Mouse (Mus musculus) thymus, postnatal 4 days (tissue): ENCODE data around the gene 1700022I11Rik.
A peak's percentile ranks its signal among the peaks of the same experiment; 100 is the strongest.

ENCODE experiments used
- DNase-seq: peaks from one replicate; pipeline ENCODE4 v3.0.0; 2021

Gene 1700022I11Rik

GRCm38 (mm10) chr4:42969304-42969703, at the start of gene 1700022I11Rik:
Gene 1700022I11Rik (plus strand): TSS chr4:42969604.
- DNase-seq = no peak

- DNase-seq = no peak
Measured at GRCm38 (mm10) chr4:42920726-42921125, 48.7 kb upstream of the 1700022I11Rik start.

DNA sequence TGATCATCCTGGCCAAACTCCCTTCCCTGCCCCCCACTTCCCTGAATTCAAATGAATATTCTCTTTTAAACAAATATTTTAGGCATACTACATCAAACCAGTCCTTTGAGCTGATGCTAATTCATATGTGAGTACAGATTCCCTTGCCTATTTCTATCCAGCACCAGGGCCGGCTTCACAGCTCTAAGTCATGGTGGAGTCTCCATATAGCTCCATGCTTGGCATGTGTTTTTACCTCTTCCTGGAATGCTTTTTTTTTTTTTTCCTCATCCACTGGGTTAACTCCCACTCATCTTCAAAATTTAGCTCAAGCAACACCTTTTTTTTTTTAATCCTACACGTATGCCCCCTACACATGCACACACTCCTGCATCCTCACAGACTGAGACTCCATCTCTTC, 47.9 kb upstream of the 1700022I11Rik start:
- DNase-seq = no peak

GRCm38 (mm10) chr4:42922056-42922455, 47.3 kb upstream of the 1700022I11Rik start:
- DNase-seq = no peak

DNA sequence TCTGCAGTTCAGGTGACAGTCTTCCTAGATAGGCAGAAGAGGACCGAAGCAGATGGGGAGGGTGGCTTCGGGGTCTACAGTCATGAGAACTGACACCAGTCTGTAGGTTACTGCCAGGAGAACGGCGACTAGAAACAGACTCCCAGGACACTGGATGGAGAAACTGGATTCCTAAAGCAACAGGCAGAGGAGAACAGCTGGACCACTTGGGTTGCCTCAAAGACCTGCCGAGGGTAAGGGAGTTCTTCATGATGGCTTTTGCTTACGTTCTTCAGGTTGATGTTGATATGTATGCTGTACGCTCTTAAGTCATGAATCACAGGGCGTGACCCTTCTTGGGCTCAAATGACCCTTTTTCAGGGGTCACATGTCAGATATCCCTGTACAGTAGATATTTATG, 46.9 kb upstream of the 1700022I11Rik start:
- no peak for DNase-seq

GRCm38 (mm10) chr4:42924095-42924710, 45.2 kb upstream of the 1700022I11Rik start:
- no peak for DNase-seq

DNA sequence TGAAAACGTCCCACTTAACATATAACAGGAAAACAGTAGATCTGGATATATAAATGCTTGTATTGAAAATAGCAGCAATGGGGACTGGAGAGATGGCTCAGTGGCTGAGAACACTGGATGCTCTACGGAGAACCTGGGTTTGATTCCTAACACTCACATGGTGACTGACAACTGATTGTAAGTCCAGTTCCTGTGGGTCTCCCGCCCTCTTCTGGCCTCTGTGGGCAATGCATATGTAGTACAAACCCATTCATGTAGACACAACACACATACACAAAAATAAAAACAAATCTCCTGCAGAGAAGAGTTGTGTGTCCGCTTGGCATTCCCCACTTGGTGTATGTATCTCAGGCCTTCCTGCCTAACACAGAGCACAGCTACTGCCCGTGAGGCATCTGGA, 41.2 kb upstream of the 1700022I11Rik start:
- DNase-seq = no peak

GRCm38 (mm10) chr4:42928952-42929351, 40.5 kb upstream of the 1700022I11Rik start:
- DNase-seq = no peak

DNA sequence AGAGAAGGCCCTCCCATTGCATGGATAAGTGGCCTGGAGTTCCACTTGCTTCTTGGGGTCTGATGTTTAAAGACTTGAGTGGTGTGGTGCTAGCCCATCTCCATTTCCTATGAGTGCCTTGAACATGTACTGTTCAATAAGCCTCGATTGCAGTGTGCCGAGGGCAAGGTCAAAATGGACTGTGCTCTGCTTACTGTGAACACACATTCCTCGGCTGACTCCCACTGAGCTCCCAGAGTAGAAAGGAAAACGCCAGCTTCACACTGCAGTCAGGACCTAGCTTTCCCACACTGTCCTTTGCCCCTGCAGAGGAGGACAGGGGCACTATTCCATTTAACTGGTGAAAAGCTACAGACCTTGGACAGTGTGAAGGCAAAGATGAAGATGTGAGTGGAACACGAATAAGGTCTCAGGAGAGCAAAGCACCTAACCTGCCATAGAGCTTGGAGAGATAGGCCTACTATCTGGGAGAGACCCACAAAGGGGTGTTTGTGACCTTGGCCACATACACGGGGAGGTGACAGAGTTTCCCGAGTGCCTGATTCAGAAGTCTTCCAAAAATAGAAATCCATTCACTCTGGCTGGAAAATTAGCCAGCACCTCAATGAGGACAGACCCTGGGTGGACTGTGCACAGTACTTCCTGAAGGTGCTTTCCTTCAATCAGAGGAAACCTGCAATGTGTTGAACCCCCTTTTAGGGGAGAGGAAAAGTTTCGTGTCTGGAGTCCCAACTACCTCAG, 37.0 kb upstream of the 1700022I11Rik start:
- DNase-seq = no peak

- DNase-seq = peak; percentile 46
Measured at GRCm38 (mm10) chr4:42933630-42934029, 35.8 kb upstream of the 1700022I11Rik start.

DNA sequence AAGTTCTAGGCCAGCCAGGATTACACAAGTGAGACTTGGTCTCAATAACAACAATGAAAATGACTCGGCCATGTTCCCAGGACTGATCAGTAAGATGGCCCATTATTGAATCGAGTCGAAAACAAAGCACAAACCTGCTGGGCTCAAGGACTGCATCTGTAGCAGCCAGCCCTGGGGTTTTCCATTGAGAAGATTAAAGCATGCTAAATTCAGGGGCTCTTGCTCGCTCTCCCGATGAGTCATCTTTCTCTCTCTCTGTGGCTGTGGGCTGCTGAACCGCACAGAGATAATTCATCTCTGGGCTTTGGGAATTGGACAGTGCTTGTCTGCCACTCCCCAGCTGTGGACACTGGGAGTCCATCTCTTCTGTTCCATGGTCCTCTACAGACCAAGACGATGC, 28.0 kb upstream of the 1700022I11Rik start:
- no peak for DNase-seq

DNA sequence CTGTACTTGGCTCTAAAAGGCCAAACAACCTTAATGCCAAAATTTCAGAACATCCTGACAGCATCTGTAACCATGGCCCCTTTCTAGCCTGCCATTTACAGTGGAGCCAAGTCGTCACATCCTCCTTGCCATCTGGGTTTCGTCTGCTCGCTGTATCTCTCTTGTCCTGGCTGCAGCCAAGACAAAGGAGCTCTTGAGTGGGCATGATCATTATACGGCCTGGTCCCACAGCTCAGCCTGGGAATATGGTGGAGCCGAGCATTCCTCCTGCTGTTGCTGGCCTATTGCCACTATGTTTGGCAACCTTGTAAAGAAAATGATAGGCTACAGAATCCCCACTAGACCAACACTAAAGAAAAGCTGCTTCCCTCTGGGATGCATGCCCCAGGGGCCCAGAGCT, 26.1 kb upstream of the 1700022I11Rik start:
- no peak for DNase-seq

DNA sequence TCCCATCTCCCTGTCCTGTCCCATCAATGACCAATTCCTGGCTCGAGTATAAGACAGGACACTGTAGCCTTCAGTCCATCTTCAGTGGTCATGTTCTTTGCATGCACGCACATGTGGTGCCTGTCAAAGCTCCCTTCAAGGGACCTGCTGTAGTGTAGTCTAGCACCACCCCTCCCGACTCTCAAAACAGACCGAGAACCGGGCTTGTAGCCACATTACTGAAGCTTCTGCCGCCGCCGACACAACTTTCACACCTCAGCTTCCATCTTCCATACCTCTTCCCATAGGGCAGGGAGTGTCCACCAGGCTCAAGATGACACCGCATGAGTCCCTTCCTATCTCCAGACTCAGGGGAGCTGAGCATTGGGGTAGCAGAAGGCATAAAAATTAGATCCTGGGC, 25.2 kb upstream of the 1700022I11Rik start:
- DNase-seq = no peak

DNA sequence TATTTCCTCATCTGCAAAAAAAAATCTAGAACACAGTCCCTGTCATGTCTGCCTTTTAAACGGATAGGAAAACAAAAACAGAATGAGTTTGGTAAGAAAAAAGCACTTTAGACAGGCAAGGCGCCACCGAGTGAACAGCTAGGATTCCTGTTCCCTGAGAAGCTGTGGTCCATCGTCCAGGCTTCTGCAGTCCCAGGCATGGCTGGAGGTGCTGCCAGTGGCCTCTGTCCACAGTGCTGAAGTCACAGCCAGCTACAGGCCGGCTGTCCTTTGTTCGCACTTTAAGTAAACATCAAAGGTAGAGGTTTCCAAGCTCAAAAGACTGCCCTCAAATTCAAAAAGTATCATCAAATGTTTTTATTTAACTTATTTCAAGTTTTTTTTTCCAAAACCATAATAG, 24.4 kb upstream of the 1700022I11Rik start:
- DNase-seq = no peak

DNA sequence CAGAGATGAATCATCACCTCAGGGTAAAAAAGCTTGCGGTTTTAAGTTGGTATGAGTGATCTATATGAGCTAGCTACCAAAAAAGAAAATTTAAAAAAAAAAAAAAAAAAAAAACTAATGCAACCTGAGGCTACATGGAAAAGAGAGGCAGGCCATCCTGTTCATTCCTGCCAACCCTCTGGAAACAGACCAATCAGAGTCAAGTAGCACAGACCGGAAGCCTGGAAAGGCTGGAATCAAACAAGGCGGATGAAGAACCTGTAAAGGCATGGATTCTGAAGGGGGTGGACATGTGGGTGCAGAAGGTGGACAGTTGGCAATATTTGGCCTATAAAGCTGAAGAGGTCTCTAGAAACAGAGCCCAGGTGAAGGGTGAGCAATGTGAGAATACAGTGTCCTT, 24.0 kb upstream of the 1700022I11Rik start:
- DNase-seq = no peak

DNA sequence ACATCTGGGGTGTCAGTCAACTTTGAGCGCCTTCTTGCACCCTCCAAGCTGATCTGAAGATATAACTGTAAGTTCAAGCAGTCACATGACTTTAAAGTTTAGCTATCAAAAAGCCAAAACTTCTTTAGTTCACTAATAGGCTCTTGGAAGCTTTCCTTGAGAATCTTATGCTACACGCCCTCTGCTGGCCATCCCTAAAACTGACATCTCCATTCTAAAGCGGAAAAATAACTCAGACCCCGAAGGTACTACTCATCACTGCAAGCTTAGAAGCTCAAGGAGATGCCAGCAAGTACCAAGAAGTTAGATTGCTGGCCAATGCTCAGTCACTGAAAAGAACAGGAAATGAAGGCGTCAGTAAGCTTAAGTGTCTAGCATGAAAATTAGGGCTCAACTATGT, 23.5 kb upstream of the 1700022I11Rik start:
- peak; percentile 66 for DNase-seq

GRCm38 (mm10) chr4:42946733-42947290, 22.6 kb upstream of the 1700022I11Rik start:
- no peak for DNase-seq

- DNase-seq = no peak
Measured at GRCm38 (mm10) chr4:42948527-42948926, 20.9 kb upstream of the 1700022I11Rik start.

DNA sequence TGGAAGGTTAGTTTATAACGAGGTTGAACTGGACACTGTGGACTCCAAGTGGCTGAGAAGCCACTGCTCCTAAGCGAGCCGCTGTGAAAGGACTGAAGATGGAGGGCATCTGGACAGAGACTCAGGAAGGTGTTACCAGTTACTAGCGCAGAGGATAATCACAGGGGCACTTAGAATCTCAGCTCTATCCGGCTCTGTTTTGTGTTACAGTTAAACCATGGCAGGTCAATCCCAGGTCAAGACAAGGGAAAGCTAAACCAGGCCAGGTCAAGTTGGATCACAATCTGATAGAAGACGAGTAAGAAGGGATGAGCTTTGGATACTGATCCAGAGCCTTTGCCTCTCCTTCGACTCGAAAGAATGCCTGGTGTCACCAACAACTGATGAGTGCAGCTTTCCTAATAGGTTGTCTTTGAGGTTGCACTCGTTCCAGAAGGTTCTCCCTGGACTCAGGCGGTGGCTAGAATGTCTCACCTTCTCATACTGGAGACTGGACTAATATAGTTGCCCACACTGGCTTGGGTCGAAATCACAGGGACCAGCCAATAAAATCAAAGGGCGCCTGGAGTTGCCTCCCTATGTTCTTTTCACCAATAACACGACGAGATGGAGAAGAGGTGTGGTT, 20.2 kb upstream of the 1700022I11Rik start:
- DNase-seq = no peak

DNA sequence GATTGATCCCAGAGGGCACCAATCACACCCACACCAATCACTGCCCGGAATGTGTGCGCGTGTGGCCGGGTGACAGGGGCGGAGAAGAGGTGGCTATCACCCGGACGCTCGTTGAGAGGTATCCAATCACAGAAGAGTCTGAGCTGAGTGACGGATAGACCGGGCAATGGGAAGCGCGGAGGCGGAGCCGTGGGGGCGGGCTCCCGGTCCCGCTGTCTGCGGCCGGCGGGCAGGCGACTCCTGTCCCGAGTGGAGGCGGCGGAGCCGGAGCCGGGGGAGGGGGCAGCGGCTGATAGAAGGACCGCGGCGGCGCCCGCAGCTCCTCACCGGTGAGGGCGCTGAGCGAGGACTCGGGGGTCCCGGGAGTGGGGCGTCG, 19.7 kb upstream of the 1700022I11Rik start, which contains the start of gene Dnajb5:
TSS of gene Dnajb5 (plus strand) at position 139 of the 376 bp plus-strand sequence.
- peak; percentile 95 for DNase-seq

DNA sequence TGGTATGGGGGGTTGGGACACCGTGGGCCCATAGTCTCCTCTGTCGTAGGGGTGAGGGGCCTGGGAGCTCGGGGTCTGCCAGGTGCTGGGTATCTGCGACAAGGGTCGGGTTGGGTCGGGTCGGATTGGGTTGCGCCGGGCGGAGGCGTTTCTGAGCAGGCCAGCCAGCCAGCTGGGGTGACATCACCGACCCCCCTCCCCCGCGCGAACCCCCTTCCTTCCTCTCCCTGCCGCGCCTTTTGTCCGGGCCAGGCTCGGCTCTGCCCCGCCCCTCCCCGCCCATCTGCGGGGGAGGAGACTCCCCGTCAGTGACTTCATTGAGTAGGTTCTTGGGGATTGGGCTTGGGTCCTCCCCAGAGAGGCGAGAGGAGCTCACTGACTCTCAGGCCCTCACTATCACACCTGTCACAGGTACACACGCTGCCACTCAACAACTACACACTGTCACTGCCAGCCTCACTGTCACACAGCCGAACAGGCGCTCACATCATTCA, 19.3 kb upstream of the 1700022I11Rik start:
- peak; percentile 94 for DNase-seq

GRCm38 (mm10) chr4:42951206-42952195, 17.9 kb upstream of the 1700022I11Rik start:
- no peak for DNase-seq
